Mouse (Mus musculus) hindbrain, embryonic 11.5 days (tissue): Measurements from ENCODE around the gene Emilin3. TPM values are rescaled to one million over a fixed set of nuclear protein-coding genes. Genes with fewer than 3 reads are reported as not detected.

Source experiments
- ATAC-seq: fragments of 200-750 bp; cut with Nextera tagmentation; 2 replicates; pipeline ENCODE4 v1.8.0; 2017; ENCODE audit warnings: mild to moderate bottlenecking, moderate TSS enrichment, moderate library complexity; ENCODE audit not compliant: low FRiP score
- DNase-seq: peaks from one replicate; pipeline ENCODE4 v3.0.0-alpha.2; 2015; ENCODE audit warnings: low spot score
- H3K27ac ChIP-seq: fragments of 300-500 bp; sonication (generic); 2 replicates; pipeline ENCODE4 v1.5.1; 2014; ENCODE audit warnings: mild to moderate bottlenecking, low read depth, low read length
- H3K27me3 ChIP-seq: fragments of 300-500 bp; sonication (generic); 2 replicates; pipeline ENCODE4 v1.6.1; 2014; ENCODE audit warnings: mild to moderate bottlenecking, low read length, moderate library complexity, mixed read lengths; ENCODE audit not compliant: control insufficient read depth, insufficient read depth
- H3K36me3 ChIP-seq: fragments of 300-500 bp; sonication (generic); 2 replicates; pipeline ENCODE4 v1.6.1; 2014; ENCODE audit warnings: mild to moderate bottlenecking, low read length, moderate library complexity, mixed read lengths; ENCODE audit not compliant: control insufficient read depth, insufficient read depth
- H3K4me1 ChIP-seq: fragments of 300-500 bp; sonication (generic); replicated peaks from 2 replicates; pipeline ENCODE4 v1.6.1; 2014; ENCODE audit warnings: low read length, mixed read lengths; ENCODE audit not compliant: control insufficient read depth, insufficient read depth
- H3K4me2 ChIP-seq: fragments of 300-500 bp; sonication (generic); replicated peaks from 2 replicates; pipeline ENCODE4 v1.6.1; 2014; ENCODE audit warnings: mild to moderate bottlenecking, low read depth, low read length
- H3K4me3 ChIP-seq: fragments of 300-500 bp; sonication (generic); 2 replicates; pipeline ENCODE4 v1.5.1; 2014; ENCODE audit warnings: low read depth, low read length
- H3K9ac ChIP-seq: fragments of 300-500 bp; sonication (generic); 2 replicates; pipeline ENCODE4 v1.6.1; 2014; ENCODE audit warnings: low read depth, low read length
- H3K9me3 ChIP-seq: fragments of 300-500 bp; sonication (generic); 2 replicates; pipeline ENCODE4 v1.6.1; 2016; ENCODE audit warnings: low read length; ENCODE audit not compliant: control insufficient read depth
- WGBS: fragments of 180-500 bp; shearing (Covaris S2); extraction: QIAGEN DNeasy Blood & Tissue Kit; methylation state at CpG from one replicate; pipeline ENCODE4 v1.1.7; 2014; 5-methylcytosine and 5-hydroxymethylcytosine counted together
- polyA plus RNA-seq: library from polyadenylated mRNA; unstranded; fragments of >200 nt; fragmentation: Nextera tagmentation; extraction: Ambion mirVana; gene quantifications from 2 replicates; pipeline ENCODE4 v1.2.1, GENCODE M21; 2014

The Emilin3 gene
- polyA plus RNA-seq, 1 experiment from 2014 or later = 0.66 TPM

DNA sequence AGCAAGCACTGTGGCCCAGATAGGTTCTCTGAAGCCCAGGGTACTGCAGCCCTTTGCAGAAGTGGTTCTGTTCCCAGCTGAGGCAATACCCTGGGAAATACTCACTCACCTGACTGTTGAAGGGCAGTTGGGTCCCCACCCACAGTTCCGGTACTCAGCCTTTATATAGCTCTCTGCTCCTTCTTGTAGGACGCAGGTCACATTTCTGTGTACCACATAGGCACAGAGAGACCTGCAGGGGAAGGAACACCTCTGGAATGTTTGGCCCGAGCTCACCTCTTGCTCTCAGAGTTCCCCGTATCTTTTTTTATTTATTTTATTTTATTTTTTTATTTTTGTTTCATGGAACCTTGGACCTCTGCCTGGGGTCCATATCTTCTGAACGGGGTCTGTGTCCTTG lies 1.5 kb downstream of the Emilin3 start:
- ATAC-seq = no peak
- H3K27me3 ChIP-seq = peaks cover 45% of the 10 kb centered on the region
- WGBS = 84% methylated on average over 5 of the region's 5 CpGs

DNA sequence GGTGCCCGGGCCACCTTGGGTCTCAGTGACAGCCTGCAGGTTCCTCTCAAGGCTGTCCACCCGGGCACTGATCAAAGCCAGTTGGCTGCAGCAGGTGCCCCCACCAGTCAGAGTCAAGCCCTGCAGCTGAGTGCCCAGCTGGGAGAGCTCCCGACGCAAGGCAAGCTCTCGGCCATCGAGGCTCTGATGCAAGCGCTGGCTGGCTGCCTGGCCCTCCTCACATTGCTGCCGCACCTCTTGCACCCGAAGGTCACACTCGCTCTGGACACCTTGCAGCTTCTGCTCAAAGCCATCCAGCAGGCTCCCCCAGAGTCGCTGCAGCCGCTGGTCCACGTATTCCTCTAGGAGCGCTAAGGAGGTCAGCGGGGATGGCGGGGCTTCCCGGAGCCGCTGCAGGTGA lies 3.5 kb downstream of the Emilin3 start:
- WGBS = 63% methylated on average over 18 of the region's 18 CpGs
- DNase-seq (no peak), ATAC-seq (no peak)
- Histone ChIP-seq H3K4me3 (no peak overlapping the region), H3K9ac (no peak overlapping the region), H3K27ac (no peak overlapping the region), H3K4me1 (peaks cover 6% of the 10 kb centered on the region), H3K27me3 (peaks cover 37% of the 10 kb centered on the region), H3K9me3 (no peaks in the 10 kb centered on the region), H3K36me3 (no peaks in the 10 kb centered on the region), H3K4me2 (no peak overlapping the region)

More for the DNA sequence above, 1.5 kb downstream of the Emilin3 start:
- no peaks in the 10 kb centered on the region for H3K36me3 ChIP-seq
- peaks cover 6% of the 10 kb centered on the region for H3K4me1 ChIP-seq
- H3K27ac ChIP-seq = no peak overlapping the region
- H3K4me2 ChIP-seq = no peak overlapping the region
- H3K9me3 ChIP-seq = no peaks in the 10 kb centered on the region
- no peak overlapping the region for H3K4me3 ChIP-seq
- H3K9ac ChIP-seq = no peak overlapping the region
- no peak for DNase-seq

DNA sequence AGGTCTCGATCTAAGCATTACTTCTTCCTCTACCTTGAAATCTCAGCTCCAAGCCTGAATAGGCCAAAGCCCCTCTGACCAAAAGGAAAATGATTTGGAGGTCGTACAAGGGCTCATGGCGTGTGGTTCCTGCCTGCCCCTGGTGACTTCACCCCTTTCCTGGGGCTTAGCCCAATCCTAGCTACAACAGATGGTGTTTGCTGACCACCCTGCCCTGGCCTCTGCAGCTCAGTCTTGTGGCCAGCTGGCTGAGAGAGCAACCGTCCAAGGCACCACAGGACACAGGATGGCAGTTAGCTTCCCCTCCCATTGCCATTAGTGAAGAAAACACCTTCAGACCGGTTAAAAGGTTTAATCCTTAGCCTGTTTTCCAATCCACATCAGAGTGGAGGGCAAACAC lies 6.0 kb downstream of the Emilin3 start:
- H3K27ac ChIP-seq = no peak overlapping the region
- no peak overlapping the region for H3K4me3 ChIP-seq
- H3K4me2 ChIP-seq = no peak overlapping the region
- no peaks in the 10 kb centered on the region for H3K36me3 ChIP-seq
- DNase-seq (no peak), ATAC-seq (no peak)
- H3K9me3 ChIP-seq = no peaks in the 10 kb centered on the region
- no peak overlapping the region for H3K9ac ChIP-seq
- 78% methylated on average over 5 of the region's 5 CpGs for WGBS
- H3K4me1 ChIP-seq = no peaks in the 10 kb centered on the region
- peaks cover 13% of the 10 kb centered on the region for H3K27me3 ChIP-seq

DNA sequence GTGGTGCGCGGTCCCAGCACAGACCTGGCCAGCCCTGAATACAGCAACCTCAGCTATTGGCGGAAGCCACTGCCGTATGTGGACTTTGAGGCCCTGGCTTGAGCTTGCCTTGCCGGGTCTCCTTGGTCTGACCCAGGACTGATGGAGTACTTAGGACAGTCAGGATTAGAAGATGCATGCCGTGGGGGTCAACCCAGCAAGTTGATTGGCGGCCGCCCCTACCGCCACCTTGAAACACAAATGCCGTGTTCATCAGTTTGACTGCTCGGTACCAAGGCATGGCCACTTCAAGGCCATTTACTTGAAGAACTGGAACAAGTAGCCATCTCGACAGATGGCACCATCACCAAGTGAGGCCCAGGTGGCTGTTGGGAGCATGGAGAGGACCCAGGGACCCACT lies 6.8 kb downstream of the Emilin3 start:
- Histone ChIP-seq H3K9ac (no peak overlapping the region), H3K9me3 (no peaks in the 10 kb centered on the region), H3K4me1 (no peaks in the 10 kb centered on the region), H3K27ac (no peak overlapping the region), H3K4me2 (no peak overlapping the region), H3K27me3 (peaks cover 6% of the 10 kb centered on the region), H3K36me3 (no peaks in the 10 kb centered on the region), H3K4me3 (no peak overlapping the region)
- ATAC-seq = no peak
- 97% methylated on average over 12 of the region's 12 CpGs for WGBS
- no peak for DNase-seq

DNA sequence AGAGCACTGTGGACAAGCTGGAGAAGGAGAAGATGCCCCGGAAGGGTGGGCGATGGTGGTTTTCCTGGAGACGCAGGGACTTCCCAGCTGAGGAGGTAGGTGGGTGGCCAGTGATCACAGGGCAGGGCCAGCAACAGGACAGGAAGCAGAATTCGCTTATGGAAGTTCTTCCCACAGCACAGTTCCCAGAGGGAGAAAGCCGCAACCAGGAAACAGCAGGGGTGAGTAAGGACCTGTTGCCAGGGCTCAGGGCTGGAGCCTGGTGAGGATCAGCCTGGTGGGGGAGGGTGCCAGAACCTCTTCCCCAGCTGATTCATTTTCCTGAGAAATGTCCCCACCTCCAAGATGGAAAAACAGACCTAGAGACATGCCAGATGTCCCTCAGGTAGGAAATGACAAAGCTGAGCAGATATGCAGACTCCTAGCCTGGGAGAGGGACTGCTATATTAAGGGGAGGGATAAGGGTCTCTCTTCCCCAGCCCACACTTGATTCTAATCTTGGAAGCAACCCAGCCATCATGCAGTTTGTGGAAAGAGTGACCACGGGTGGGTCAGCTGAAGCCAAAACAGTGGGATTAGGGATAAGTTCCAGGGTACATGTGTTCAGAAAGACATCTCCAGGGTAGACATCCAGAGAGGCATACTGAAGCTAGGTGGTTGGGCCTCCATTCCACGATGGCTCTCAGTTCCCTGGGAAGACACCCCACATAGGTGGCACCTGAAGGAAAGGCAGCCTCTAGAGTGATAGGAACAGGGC lies 10.3 kb downstream of the Emilin3 start:
- 81% methylated on average over 7 of the region's 7 CpGs for WGBS
- no peaks in the 10 kb centered on the region for H3K27me3 ChIP-seq
- no peaks in the 10 kb centered on the region for H3K4me1 ChIP-seq
- no peak overlapping the region for H3K4me2 ChIP-seq
- H3K27ac ChIP-seq = no peak overlapping the region
- H3K9me3 ChIP-seq = no peaks in the 10 kb centered on the region
- DNase-seq = no peak
- ATAC-seq = no peak
- no peaks in the 10 kb centered on the region for H3K36me3 ChIP-seq
- no peak overlapping the region for H3K9ac ChIP-seq
- no peak overlapping the region for H3K4me3 ChIP-seq

DNA sequence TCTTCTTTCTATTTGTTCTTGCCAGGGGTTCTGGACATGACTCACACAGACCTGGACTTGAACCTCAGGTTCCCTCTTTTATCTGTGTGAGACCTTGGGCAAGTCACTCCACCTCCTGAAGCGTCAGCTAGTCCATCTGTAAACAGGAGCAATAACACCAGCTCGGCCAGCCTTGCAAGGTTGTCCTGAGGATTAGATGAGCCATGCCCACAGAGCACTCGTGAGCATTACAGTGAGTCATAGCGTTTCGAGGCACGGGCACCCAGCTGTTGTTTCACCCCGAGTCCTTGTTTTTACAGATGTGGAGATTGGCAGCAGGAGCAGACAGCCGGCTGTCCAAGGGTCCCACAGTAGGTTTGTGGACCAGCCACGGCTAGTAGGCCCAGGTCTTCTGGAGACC lies 20.4 kb downstream of the Emilin3 start:
- no peaks in the 10 kb centered on the region for H3K36me3 ChIP-seq
- ATAC-seq (no peak), DNase-seq (no peak)
- H3K27ac ChIP-seq = no peak overlapping the region
- no peak overlapping the region for H3K9ac ChIP-seq
- 76% methylated on average over 9 of the region's 9 CpGs for WGBS
- no peak overlapping the region for H3K4me2 ChIP-seq
- no peak overlapping the region for H3K4me3 ChIP-seq
- peaks cover 4% of the 10 kb centered on the region; the same call in 1 of the 2 replicates for H3K4me1 ChIP-seq
- no peaks in the 10 kb centered on the region for H3K9me3 ChIP-seq
- peaks cover 5% of the 10 kb centered on the region; the same call in 1 of the 2 replicates for H3K27me3 ChIP-seq

DNA sequence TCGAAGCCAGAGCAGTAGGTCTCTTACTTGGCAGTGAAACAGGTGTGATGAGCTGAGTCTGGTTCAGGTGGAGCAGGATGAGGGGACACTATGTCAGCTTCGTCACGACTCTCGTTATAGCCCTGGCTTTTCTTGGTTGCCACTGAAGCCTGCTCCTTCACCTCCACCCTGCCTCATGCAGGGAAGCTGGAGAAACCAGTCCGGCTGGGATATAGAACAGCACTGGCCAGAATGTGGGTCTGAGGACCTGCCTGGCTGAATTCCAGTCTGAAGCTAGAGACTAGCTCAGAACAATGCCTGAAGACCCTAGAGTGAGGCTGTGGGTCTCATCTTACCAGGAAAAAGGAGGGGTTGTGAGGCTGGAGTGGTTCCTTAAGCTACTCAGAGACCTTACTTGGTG lies 21.1 kb downstream of the Emilin3 start:
- Histone ChIP-seq H3K4me2 (no peak overlapping the region), H3K9ac (no peak overlapping the region), H3K27ac (no peak overlapping the region), H3K27me3 (peaks cover 5% of the 10 kb centered on the region; the same call in 1 of the 2 replicates), H3K36me3 (no peaks in the 10 kb centered on the region), H3K4me3 (no peak overlapping the region), H3K4me1 (peaks cover 4% of the 10 kb centered on the region; the same call in 1 of the 2 replicates), H3K9me3 (no peaks in the 10 kb centered on the region)
- WGBS = 86% methylated on average over 5 of the region's 5 CpGs
- ATAC-seq (no peak), DNase-seq (no peak)

DNA sequence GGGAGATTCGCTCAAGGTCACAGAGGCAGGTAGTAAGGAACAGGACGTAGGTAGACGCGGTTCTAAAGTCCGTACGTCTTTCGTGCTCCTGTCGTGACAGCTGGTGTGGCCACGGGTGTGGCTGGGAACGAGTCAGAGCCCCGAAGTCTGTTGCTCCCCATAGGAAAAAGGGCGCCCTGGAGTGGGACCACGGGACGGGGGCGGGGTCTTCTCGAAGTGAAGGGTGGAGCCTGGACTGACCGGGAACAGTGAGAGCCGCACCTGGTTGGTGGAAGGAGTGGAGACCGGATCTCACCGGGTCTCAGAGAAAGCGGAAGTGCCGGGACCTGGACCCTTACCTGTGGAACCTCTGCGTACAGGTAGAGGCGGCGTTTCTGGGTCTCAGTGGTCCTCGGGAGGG lies 24.3 kb downstream of the Emilin3 start:
- H3K9ac ChIP-seq = no peak overlapping the region
- H3K27me3 ChIP-seq = peaks cover 5% of the 10 kb centered on the region; the same call in 1 of the 2 replicates
- under 1% methylated on average over 26 of the region's 26 CpGs for WGBS
- H3K36me3 ChIP-seq = no peaks in the 10 kb centered on the region
- peak overlapping the region; percentile 33 for H3K4me3 ChIP-seq
- peaks cover 4% of the 10 kb centered on the region; the same call in 1 of the 2 replicates for H3K4me1 ChIP-seq
- H3K4me2 ChIP-seq = peak overlapping the region; percentile 50
- DNase-seq (no peak), ATAC-seq (peak; percentile 70)
- H3K27ac ChIP-seq = no peak overlapping the region
- H3K9me3 ChIP-seq = no peaks in the 10 kb centered on the region

DNA sequence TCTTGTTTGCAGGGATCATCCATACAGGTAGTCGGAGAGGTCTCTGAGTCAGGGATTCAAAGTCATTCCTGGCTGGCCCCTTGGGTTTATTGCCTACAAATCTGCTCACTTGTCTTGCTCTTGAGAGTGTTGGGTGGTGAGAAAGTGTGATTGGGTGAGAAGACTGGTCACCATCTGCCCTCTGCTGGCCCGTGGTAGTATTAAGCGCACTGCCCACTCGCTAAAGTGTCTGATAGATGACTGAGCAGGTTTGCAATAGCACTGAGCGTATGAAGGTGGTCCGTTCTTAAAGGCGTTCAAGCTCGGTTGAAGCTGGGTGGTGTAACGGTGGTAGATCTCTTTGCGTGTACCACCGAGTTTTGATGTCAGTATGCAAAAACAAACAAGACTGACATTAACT lies 24.8 kb downstream of the Emilin3 start:
- Histone ChIP-seq H3K9me3 (no peaks in the 10 kb centered on the region), H3K27ac (no peak overlapping the region), H3K36me3 (no peaks in the 10 kb centered on the region), H3K9ac (no peak overlapping the region), H3K27me3 (peaks cover 5% of the 10 kb centered on the region; the same call in 1 of the 2 replicates), H3K4me1 (peaks cover 4% of the 10 kb centered on the region; the same call in 1 of the 2 replicates), H3K4me2 (peak overlapping the region; percentile 50), H3K4me3 (peak overlapping the region; percentile 33)
- ATAC-seq (peak; percentile 79), DNase-seq (peak; percentile 86)
- WGBS = 3% methylated on average over 11 of the region's 11 CpGs
